Mouse (Mus musculus) cerebellum, adult 11 months (tissue): Measurements from ENCODE around the gene Ptpro.
A peak's percentile ranks its signal among the peaks of the same experiment; 100 is the strongest.
"Not testable (repeated sequence)": the region's sequence is repeated elsewhere in the genome, so short reads cannot be mapped to it uniquely, and the experiment has no call there.

Experiments
- DNase-seq: peaks from one replicate; pipeline ENCODE4 v3.0.0; 2022

The Ptpro gene

GRCm38 (mm10) chr6:137457210-137457609, 205.1 kb downstream of the Ptpro start:
- no peak for DNase-seq

GRCm38 (mm10) chr6:137458136-137458535, 206.0 kb downstream of the Ptpro start:
- no peak for DNase-seq

DNA sequence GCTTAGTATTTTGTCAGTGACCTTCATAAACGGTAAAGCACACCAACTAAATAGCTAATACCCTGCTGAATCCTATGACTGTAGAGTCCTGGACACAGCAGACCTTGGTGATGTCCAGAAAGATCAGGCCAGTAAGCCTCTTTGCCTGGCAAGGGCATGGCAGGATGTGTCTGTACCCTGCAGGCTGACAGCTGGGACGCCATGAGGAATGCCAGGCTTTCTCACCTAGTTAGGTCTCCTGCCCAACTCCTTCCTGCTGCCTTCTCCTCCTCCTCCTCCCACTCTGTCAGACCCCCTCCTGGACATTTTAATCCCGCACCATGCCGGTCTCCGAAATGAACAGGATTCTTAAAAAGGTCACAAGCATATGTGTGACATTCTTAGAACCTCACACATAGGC, 211.7 kb downstream of the Ptpro start:
- peak; percentile 14 for DNase-seq

DNA sequence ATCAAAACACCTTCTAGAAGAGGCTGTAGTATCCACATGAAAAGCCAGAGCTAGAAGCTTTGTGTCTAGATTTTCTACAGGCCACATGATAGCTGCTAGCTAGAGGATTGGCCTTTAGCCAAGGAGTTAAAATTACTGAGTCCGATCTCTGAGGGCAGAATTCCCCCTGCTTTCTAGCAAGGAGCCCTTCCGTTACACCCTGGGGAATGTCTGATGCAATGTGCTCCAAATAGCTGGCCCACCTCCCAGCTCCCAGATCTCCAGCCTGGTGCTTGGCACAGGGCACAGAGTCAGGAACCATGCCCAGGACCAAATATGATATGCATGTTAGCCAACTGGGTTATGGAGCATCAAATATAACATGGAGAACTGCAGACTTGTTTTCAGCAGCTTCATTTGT, 213.1 kb downstream of the Ptpro start:
- DNase-seq = peak; percentile 86

DNA sequence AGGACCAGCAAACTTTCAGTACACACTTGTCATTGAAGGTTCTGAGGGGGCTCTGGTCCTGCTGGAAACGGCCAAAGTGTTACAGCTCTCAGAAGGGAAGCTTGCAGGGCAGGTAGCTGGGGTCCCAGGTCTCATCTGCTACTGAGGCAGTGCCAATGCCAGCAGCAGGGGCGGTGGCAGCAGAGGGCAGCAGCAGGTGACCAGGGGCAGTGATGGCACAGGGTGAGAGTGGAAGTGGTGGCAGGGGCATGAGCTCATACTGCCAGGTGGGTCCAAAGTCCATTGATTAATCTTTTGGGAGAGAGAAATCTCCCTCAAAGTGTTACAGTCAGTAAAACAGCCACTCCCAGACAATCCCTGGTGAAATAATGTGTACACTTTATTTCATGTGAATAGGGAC, 214.1 kb downstream of the Ptpro start:
- DNase-seq = no peak

DNA sequence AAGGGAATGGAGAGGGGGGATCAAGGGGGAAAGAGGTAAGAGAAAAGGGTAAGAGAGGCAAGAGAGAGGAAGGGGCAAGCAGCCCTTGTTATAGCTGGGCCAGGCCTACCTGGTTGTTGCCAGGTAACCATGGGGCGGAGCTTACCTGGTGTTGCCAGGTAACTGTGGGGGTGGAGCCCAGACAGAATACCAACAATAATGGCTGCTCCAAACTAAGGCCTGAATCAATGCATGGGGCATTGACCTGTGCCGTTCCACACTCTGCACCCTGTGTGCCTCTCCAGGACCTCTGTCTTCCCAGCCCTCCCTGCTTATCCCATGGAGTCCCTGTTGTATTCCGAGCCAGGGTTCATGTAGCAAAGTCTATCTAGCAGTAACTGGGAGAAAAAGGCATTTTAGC, 215.6 kb downstream of the Ptpro start:
- DNase-seq = no peak

- no peak for DNase-seq
Observed at GRCm38 (mm10) chr6:137469541-137469940, 217.4 kb downstream of the Ptpro start.

GRCm38 (mm10) chr6:137470901-137471598, 218.9 kb downstream of the Ptpro start:
- DNase-seq = peak; percentile 65

DNA sequence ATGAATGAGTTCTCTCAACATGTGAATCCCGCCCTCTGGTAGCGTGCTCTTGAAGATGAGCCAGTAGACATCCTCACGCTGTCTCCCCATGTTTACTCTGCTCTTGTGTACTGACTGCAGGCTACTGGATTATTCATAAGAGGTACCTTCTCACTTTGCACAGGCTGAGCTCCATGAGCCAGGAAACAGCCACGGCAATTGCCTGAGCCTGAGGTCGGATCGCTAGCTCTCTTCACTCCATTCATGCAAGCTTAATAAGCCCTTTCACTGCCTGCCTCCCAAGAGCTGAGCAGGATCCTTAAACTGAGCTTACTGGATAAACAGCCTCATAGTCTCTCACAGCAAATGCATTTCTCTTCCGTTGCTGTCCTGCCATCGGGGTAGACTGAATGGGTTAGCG, 220.0 kb downstream of the Ptpro start:
- DNase-seq = no peak

- no peak for DNase-seq
Observed at GRCm38 (mm10) chr6:137473433-137473832, 221.3 kb downstream of the Ptpro start.

DNA sequence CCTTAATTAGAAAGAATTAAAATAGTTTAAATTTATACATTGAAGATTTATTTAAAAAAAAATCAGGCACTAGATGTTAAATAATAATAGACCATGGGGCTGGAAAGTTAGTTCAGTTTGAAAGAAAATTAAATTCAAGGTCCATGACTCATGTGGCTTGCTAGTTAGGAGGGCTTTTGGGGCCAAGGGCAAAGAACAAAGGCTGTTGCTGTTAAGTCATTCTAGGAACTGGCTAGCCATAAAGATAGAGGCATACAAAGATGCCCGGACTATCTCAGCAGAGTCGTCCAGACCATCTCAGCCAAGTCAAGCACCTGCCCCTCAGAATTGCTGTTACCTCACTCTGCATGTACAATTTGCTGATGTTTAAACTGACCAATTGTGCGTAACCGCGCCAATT, 223.6 kb downstream of the Ptpro start:
- not testable (repeated sequence) for DNase-seq

GRCm38 (mm10) chr6:137482891-137483290, 230.8 kb downstream of the Ptpro start:
- no peak for DNase-seq

GRCm38 (mm10) chr6:137487443-137487842, 235.3 kb downstream of the Ptpro start:
- no peak for DNase-seq

- DNase-seq = no peak
Observed at GRCm38 (mm10) chr6:137490115-137490514, 238.0 kb downstream of the Ptpro start.

DNA sequence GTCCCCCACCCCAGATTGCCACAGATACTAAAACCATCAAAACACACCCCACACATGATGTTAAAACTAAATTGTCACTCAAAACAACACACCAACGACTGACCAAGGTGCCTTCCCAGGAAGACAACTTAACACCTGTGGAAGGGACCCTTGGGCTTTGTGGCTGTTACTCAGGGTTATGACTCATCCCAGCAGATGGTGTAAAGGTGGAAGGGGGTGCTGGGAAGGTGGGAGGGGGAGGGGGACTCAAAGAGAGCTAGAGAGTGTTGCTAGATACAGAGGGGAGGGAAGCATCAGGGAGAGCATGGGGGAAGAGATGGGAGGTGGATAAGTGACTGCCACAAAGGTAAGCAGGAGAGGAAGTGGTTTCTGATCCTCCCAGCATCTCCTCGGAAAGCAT, 239.5 kb downstream of the Ptpro start:
- DNase-seq = no peak

DNA sequence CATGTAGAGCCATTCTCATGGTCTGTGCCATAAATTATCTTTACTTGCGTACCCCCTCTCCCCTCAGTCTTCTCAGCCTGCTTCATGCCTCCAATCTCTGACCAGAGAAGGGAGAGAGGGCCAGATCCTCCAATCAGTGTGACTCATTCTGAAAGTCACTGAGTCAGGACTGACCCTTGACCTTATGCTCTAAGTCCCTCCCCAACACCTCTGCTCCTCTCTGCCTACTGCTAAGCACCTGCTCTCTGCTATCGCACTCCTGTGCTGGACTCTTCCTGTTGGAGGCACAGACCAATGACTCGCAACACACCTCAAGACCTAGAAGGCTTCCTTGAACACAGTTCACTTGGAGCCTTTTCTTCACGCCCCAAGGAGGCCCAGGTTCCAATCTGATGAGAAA, 240.5 kb downstream of the Ptpro start:
- DNase-seq = no peak

GRCm38 (mm10) chr6:137493211-137494135, 241.4 kb downstream of the Ptpro start:
- no peak for DNase-seq

DNA sequence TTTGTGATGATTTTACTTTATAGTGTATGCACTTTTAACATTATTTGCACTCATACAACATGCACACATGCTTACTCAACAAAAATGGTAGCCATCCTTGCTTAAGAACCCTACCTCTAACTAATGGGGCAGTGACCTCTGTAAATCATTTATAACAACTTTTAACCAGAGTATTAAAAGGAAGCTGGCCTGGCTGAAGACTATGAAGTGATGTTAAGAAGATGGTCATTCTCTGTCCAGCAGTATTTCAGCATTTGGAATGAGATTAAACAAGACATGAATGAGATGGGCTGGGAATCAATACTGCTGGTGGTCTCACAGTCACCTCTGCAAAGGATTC, 242.0 kb downstream of the Ptpro start:
- no peak for DNase-seq

DNA sequence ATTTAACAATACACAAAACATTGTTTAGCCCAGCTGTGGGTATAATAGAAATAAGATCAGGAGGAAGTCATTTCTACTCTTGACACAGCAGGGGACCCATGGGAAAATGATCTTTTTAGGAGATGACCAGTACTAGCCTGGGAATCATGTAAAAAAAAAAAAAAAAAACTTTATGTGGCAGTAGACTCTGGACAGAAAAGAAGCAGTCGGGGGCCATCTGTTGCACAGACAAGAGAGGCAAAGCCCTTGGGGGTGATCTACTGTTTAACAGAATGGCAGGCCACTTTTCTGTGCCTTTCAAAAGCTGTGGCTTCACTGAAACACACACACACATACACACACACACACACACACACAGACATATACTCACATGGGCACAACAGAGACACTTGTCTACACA, 242.7 kb downstream of the Ptpro start:
- no peak for DNase-seq

GRCm38 (mm10) chr6:137495233-137495632, 243.1 kb downstream of the Ptpro start:
- DNase-seq = no peak

DNA sequence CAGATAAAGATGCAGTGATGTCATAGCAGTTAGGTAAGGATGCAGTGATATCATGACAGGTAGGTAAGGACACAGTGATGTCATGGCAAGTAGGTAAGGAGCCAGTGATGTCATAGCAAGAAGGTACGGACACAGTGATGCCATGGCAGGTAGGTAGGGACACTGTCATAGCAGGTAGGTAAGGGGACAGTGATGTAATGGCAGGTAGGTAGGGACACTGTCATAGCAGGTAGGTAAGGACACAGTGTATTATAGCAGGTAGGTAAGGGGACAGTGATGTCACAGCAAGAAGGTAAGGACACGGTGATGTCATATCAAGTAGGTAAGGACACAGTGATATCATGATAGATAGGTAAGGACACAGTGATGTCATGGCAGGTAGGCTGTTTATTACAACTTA, 244.4 kb downstream of the Ptpro start:
- no peak for DNase-seq

- no peak for DNase-seq
Observed at GRCm38 (mm10) chr6:137497208-137497835, 245.2 kb downstream of the Ptpro start.

GRCm38 (mm10) chr6:137498781-137499180, 246.7 kb downstream of the Ptpro start:
- DNase-seq = no peak

DNA sequence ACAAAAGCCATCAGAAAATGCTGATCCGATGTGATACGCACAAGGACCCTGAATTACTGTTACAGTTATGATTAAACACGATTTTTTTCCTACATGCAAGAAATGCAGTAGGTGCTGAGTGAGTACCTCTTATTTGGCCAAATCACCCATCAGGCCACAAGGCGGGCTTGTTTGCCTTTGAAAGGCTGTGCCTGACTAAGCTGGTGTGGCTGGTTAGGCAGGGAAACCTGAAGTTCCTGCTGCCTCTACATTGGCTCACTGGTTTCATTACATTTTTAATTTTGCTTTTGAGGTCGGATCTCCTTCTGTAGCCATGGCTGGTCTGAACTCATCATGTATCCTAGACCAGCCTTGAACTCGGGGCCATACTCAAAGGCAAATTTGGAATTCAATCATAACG, 250.9 kb downstream of the Ptpro start:
- no peak for DNase-seq
